Mouse (Mus musculus): Measurements from ENCODE around the gene Syt3.

Syt3 gene

GRCm38 (mm10) chr7:44383980-44384715, at the start of gene Syt3:
Syt3 (plus strand) TSS chr7:44384102.
- peak; percentile 46 for DNase-seq (ENCODE audit: low read depth, low spot score)

- no peak for DNase-seq (ENCODE audit: low read depth, low spot score)
These were observed 49.8 kb upstream of the Syt3 start for GRCm38 (mm10) chr7:44334139-44334538.

- DNase-seq (ENCODE audit: low read depth, low spot score): no peak
These were observed 48.6 kb upstream of the Syt3 start for GRCm38 (mm10) chr7:44335031-44335878.

- DNase-seq (ENCODE audit: low read depth, low spot score): no peak
These were observed 47.6 kb upstream of the Syt3 start for GRCm38 (mm10) chr7:44336046-44337021.

GRCm38 (mm10) chr7:44337121-44337849, 46.6 kb upstream of the Syt3 start:
- no peak for DNase-seq (ENCODE audit: low read depth, low spot score)

GRCm38 (mm10) chr7:44340226-44340625, 43.7 kb upstream of the Syt3 start:
- DNase-seq (ENCODE audit: low read depth, low spot score): no peak

- no peak for DNase-seq (ENCODE audit: low read depth, low spot score)
These were observed 42.8 kb upstream of the Syt3 start for GRCm38 (mm10) chr7:44341119-44341518.

GRCm38 (mm10) chr7:44341714-44342113, 42.2 kb upstream of the Syt3 start:
- DNase-seq (ENCODE audit: low read depth, low spot score): no peak

GRCm38 (mm10) chr7:44343459-44344015, 40.4 kb upstream of the Syt3 start:
- no peak for DNase-seq (ENCODE audit: low read depth, low spot score)

- peak; percentile 34 for DNase-seq (ENCODE audit: low read depth, low spot score)
These were observed 39.3 kb upstream of the Syt3 start for GRCm38 (mm10) chr7:44344622-44345021.

GRCm38 (mm10) chr7:44349043-44349442, 34.9 kb upstream of the Syt3 start:
- no peak for DNase-seq (ENCODE audit: low read depth, low spot score)

- peak; percentile 78 for DNase-seq (ENCODE audit: low read depth, low spot score)
These were observed 32.8 kb upstream of the Syt3 start for GRCm38 (mm10) chr7:44350957-44351711.

GRCm38 (mm10) chr7:44351881-44352749, 31.8 kb upstream of the Syt3 start:
- DNase-seq (ENCODE audit: low read depth, low spot score): no peak

GRCm38 (mm10) chr7:44352750-44353600, 30.9 kb upstream of the Syt3 start:
- no peak for DNase-seq (ENCODE audit: low read depth, low spot score)

GRCm38 (mm10) chr7:44353601-44354340, 30.1 kb upstream of the Syt3 start:
- no peak for DNase-seq (ENCODE audit: low read depth, low spot score)

- DNase-seq (ENCODE audit: low read depth, low spot score): no peak
These were observed 28.5 kb upstream of the Syt3 start for GRCm38 (mm10) chr7:44355411-44355810.

Measured in CD4-positive helper T cell, adult 2 months (primary cell).